Mouse (Mus musculus) olfactory bulb, adult 2 months (tissue): Measurements from ENCODE around the gene Pigm. TPM values are rescaled to one million over a fixed set of nuclear protein-coding genes. Genes with fewer than 3 reads are reported as not detected.

Source experiments
- H3K27ac ChIP-seq: fragments of 200-500 bp; 2 replicates; pipeline ENCODE4 v1.5.1; 2012; ENCODE audit warnings: low read depth, low read length; ENCODE audit not compliant: insufficient read depth
- H3K4me1 ChIP-seq: fragments of 200-500 bp; 2 replicates; pipeline ENCODE4 v1.6.1; 2012; ENCODE audit warnings: low read length; ENCODE audit not compliant: control insufficient read depth, insufficient read depth
- H3K4me3 ChIP-seq: fragments of 200-500 bp; 2 replicates; pipeline ENCODE4 v1.5.1; 2012; ENCODE audit warnings: mild to moderate bottlenecking, low read depth, low read length, moderate library complexity; ENCODE audit not compliant: insufficient read depth
- CTCF ChIP-seq: fragments of 200-500 bp; IDR thresholded peaks from 2 replicates; pipeline ENCODE4 v1.5.1; 2012; ENCODE audit warnings: low read depth, mild to moderate bottlenecking, low read length, moderate library complexity; ENCODE audit not compliant: insufficient read depth
- POLR2A ChIP-seq: fragments of 200-500 bp; IDR thresholded peaks from 2 replicates; pipeline ENCODE4 v1.6.1; 2012; ENCODE audit warnings: mild to moderate bottlenecking, low read depth, low read length, moderate library complexity; ENCODE audit not compliant: insufficient read depth
- WGBS: fragments of 180-500 bp; shearing (Covaris S2); methylation state at CpG from one replicate; pipeline ENCODE4 v1.1.7; 2018; 5-methylcytosine and 5-hydroxymethylcytosine counted together
- polyA plus RNA-seq: library from polyadenylated mRNA; stranded (reverse); fragments of >200 nt; gene quantifications from 2 replicates; pipeline ENCODE4 v1.2.4, GENCODE M21; 2012; ENCODE audit warnings: low replicate concordance; ENCODE audit not compliant: missing spikeins, insufficient read depth, insufficient read length

Pigm gene
- polyA plus RNA-seq, 1 experiment: not detected

DNA sequence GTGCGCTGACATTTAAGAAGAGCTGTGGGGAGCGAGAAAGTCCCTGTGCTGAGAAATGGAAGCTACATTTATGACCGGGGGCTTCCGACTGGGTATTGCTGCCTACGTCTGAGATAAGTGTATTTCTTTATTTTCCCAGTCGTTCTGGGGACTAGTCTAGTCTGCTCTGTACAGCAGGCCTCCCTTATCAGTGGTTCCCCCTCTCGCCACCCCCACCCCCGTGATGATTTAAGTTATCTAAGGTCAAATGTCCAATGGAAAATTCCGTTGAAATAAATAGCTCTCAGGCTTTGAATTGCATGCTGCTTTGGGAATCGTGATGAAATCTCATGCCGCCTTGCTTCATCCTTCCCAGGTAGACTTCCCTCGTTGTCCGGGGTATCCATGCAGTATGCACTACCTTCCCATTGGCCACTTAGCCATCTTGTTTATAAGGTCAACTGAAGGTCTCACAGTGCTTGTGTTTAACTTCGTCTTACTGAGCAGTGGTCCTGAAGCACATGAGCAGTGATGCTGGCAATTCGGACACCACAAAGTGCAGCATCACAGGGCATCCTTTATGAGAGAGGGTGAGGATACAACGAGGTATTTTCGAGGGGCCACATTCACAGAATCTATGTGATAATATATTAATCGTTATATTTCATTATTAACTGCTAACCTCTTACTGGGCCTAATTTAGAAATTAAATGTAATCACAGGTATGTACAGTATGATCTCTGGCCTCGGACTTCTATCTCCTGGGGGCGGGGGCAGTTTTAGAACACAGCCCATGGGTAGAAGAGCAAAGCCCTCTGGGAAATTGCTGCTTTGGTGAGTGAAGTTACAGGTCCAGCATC lies 56.9 kb downstream of the Pigm start:
- no peaks in the 10 kb centered on the region for H3K4me1 ChIP-seq
- no peak overlapping the region for H3K4me3 ChIP-seq
- WGBS: 91% methylated on average over 20 of the region's 20 CpGs
- H3K27ac ChIP-seq: no peak overlapping the region
- TF ChIP-seq POLR2A (no peak), CTCF (no peak)

Other genes with a start within 250 kb of the Pigm start
- gene Pex19, start 249.8 kb upstream of the Pigm start, polyA plus RNA-seq: 478 TPM in 1 of 2 replicates, not detected in the other
- 96.2 TPM in 1 of 2 replicates, not detected in the other for gene Dcaf8, start 228.5 kb upstream of the Pigm start, polyA plus RNA-seq
- 189 TPM in 1 of 2 replicates, not detected in the other for gene Pea15a, start 169.7 kb upstream of the Pigm start, polyA plus RNA-seq
- not detected in 2 replicates for gene Casq1, start 156.7 kb upstream of the Pigm start, polyA plus RNA-seq
- gene Atp1a4, start 118.1 kb upstream of the Pigm start, polyA plus RNA-seq: not detected in 2 replicates
- not detected in 2 replicates for gene Igsf8, start 114.9 kb upstream of the Pigm start, polyA plus RNA-seq
- gene Atp1a2, start 78.5 kb upstream of the Pigm start, polyA plus RNA-seq: 130 and 318 TPM in 2 replicates
- not detected in 2 replicates for gene Kcnj9, start 47.2 kb upstream of the Pigm start, polyA plus RNA-seq
- gene Kcnj10, start 35.3 kb upstream of the Pigm start, polyA plus RNA-seq: 93.5 and 169 TPM in 2 replicates
- gene Slamf9, start 98.8 kb downstream of the Pigm start, polyA plus RNA-seq: not detected in 2 replicates
- not detected in 2 replicates for gene Igsf9, start 105.2 kb downstream of the Pigm start, polyA plus RNA-seq
- not detected in 2 replicates for gene Tagln2, start 123.5 kb downstream of the Pigm start, polyA plus RNA-seq
- gene Cfap45, start 144.3 kb downstream of the Pigm start, polyA plus RNA-seq: not detected in 2 replicates
- gene Vsig8, start 179.4 kb downstream of the Pigm start, polyA plus RNA-seq: not detected in 2 replicates
- not detected in 2 replicates for gene Slamf8, start 214.0 kb downstream of the Pigm start, polyA plus RNA-seq
- gene Fcrl6, start 226.0 kb downstream of the Pigm start, polyA plus RNA-seq: not detected in 2 replicates